Mouse (Mus musculus) mature B cell (primary cell): ENCODE results near the gene Sike1.

Experiments used
- in situ Hi-C: fragments of 300-500 bp; cut with MboI; formaldehyde crosslinking; loops from 2 replicates; pipeline ENCODE4 v1.14.3; 2019

Sike1 gene

DNA sequence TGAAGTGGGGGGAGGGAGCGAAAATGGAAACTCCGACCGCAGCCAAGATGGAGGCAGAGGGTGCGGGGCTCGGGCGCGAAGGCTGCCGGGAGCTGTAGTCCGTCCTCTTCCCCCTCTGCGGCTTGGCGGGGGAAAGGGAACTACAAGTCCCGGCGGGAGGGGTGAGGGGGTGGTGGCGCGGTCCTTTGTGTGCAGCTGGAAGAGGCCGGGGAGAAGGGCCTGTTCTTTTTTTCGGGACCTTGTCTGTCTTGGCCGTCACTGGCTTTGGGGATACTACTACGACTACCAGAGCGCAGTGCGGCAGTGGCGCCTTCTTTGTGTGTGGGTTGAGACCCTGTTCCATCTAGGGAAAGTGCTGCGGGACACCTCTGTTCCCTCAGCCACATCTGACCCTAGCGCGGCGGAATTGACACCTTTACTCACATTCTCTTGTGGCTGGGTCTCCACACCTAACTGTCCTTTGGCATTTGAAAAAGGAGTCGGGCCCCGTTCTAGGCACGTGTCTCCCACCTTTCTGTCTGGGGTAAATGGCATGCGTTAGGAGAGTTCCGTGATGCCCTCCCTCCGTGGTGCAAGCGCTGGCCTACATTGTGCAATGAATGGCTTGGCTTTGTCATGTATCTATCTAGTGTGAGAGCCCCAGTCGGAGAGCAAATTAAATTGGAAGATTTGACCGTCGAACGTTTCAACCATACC, 25.6 kb downstream of the Sike1 start:
- in situ Hi-C loops, result no loop called here

DNA sequence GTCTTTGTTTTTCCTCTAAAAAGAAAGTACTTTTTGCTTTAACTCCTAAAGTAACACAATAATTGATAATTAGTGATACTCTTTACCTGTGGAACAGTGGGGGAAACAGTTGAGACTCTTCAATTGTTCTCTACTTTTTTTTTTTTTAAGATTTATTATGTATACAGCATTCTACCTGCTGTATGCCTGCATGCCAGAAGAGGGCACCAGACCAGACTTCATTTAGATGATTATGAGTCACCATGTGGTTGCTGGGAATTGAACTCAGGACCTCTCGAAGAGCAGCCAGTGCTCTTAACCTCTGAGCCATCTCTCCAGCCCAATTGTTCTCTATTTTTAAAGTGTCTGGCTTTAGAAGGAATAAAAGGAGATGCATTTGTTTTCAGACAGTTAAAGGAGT, 30.7 kb downstream of the Sike1 start:
- in situ Hi-C loops, result no loop called here

DNA sequence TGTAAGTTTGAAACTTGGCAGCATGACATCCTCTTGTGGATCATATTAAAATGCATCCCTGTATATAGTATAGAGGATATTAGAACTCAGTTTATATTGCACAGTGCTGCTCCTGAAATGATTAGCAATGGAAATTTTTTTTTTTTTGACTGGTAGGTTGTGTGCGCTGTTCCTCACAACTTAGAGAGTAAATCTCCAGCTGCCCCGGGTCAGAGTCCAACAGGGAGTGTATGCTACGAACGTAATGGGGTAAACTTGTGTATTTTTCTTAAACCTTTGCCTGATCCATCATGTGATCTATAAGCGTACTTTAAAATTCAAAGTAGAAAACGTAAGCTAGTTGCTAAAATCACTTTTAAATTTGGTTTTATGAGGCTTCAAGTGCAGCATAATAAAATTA, 44.8 kb downstream of the Sike1 start:
- in situ Hi-C loops, result no loop called here

DNA sequence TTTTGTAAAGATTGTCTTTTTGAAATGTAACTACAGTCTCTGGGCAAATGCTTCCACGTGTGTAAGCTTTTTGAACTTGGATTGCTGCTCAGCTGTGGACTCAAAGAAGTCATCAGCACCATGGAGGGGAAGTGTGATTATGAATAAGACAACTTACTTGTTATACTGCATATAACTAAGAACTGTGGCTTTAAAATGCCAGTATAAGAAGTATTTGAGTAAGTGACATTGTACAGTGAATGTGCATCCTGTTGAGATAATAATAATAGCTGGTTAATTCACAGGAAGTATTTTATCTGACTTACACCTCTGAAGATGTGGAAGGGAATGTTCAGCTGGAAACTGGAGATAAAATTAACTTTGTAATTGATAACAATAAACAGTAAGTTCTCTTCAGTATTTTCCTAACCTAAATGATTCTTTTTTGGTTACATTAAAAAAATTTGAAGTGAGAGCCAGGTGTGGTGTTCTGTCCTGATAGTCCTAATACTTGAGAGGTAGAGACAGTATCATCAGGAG, 45.4 kb downstream of the Sike1 start:
- in situ Hi-C loops, result no loop called here

DNA sequence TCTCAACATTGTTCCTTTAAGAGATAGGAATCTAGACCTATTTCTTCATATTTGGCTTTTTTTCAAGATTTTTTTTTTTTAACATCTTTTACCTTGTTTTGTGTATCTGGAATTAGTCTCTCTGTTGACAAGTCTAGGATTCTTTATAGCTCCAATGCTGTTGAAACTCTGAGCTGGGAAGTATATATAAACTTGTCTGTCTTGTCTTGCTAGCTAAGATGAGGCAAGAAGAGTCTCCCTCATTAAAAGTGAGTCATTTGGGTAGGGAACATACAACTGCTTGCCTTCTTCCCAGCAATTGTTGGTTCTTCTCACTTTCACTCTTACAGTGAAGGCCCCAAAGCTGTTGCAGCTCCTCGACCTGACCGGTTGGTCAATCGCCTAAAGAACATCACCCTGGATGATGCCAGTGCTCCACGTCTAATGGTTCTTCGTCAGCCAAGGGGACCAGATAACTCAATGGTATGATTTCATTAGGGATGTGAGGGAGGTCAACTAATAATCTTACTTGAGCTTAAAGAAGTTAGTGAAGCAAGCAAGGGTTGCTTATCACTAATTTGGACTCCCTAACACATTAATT, 60.6 kb downstream of the Sike1 start:
- in situ Hi-C loops, result no loop called here

DNA sequence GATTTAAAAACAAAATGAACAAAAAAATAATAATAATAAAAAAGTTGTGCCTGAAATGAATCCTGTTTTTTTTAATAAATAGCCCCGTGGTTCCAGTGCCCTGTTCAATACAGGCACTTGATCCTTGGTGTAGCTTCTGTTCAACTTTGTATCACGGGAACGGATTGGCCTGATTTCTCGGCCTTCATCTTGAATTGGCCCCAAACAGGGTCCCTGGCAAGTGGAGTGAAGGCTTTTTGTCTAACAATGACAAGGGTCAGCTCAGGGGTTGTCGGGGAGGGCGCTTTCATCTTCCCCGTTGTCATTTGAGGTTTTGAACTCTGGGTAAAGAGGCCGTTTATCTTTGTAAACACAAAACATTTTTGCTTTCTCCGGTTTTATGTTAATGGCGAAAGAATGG, 62.2 kb downstream of the Sike1 start:
- in situ Hi-C loops, result no loop called here
